Mouse (Mus musculus): ENCODE data around the gene Jag1. TPM values are rescaled to one million over a fixed set of nuclear protein-coding genes. Genes with fewer than 3 reads are reported as not detected.

Jag1 gene
- polyA plus RNA-seq, 1 experiment from 2014 or later: 16.3 TPM

GRCm38 (mm10) chr2:137114248-137115096 is 2.0 kb downstream of the Jag1 start:
- Histone ChIP-seq H3K27me3 (peaks cover 15% of the 10 kb centered on the region), H3K4me3 (peak overlapping the region; percentile 69), H3K9me3 (no peaks in the 10 kb centered on the region), H3K4me2 (peak overlapping the region; percentile 95), H3K27ac (peak overlapping the region; percentile 84), H3K36me3 (no peaks in the 10 kb centered on the region), H3K9ac (peak overlapping the region; percentile 86), H3K4me1 (replicated peaks) (peaks cover 73% of the 10 kb centered on the region)
- ATAC-seq (ENCODE audit: low FRiP score): peak; percentile 32
- 2% methylated on average over 51 of the region's 51 CpGs for WGBS

GRCm38 (mm10) chr2:137113288-137114061 is 3.0 kb downstream of the Jag1 start:
- Histone ChIP-seq H3K4me3 (peak overlapping the region; percentile 69), H3K9ac (peak overlapping the region; percentile 86), H3K9me3 (no peaks in the 10 kb centered on the region), H3K4me1 (replicated peaks) (peaks cover 82% of the 10 kb centered on the region), H3K27me3 (peaks cover 9% of the 10 kb centered on the region), H3K36me3 (no peaks in the 10 kb centered on the region), H3K27ac (0 out of 2 replicates have a peak overlapping the region, but pooled peaks have one; percentile 84), H3K4me2 (peak overlapping the region; percentile 95)
- no peak for ATAC-seq (ENCODE audit: low FRiP score)
- 8% methylated on average over 10 of the region's 12 CpGs for WGBS

GRCm38 (mm10) chr2:137110214-137110898 is 6.1 kb downstream of the Jag1 start:
- H3K9ac ChIP-seq: no peak overlapping the region
- H3K9me3 ChIP-seq: no peaks in the 10 kb centered on the region
- peak overlapping the region; percentile 43 for H3K4me2 ChIP-seq
- no peak for ATAC-seq (ENCODE audit: low FRiP score)
- 13% methylated on average over 4 of the region's 4 CpGs for WGBS
- H3K4me1 ChIP-seq (replicated peaks): peaks cover 82% of the 10 kb centered on the region
- H3K27me3 ChIP-seq: 0 out of 2 replicates have a peak, but pooled peaks cover 13% of the 10 kb centered on the region
- peaks cover under 1% of the 10 kb centered on the region; the same call in 1 of the 2 replicates for H3K36me3 ChIP-seq
- 0 out of 2 replicates have a peak overlapping the region, but pooled peaks have one; percentile 24 for H3K27ac ChIP-seq
- H3K4me3 ChIP-seq: no peak overlapping the region

- H3K9me3 ChIP-seq: no peaks in the 10 kb centered on the region
- peaks cover 7% of the 10 kb centered on the region for H3K36me3 ChIP-seq
- H3K4me1 ChIP-seq (replicated peaks): peaks cover 75% of the 10 kb centered on the region
- H3K27ac ChIP-seq: 0 out of 2 replicates have a peak overlapping the region, but pooled peaks have one; percentile 24
- peak overlapping the region; percentile 43 for H3K4me2 ChIP-seq
- H3K9ac ChIP-seq: no peak overlapping the region
- H3K27me3 ChIP-seq: 0 out of 2 replicates have a peak, but pooled peaks cover 13% of the 10 kb centered on the region
- peak; percentile 55 for ATAC-seq (ENCODE audit: low FRiP score)
- no peak overlapping the region for H3K4me3 ChIP-seq
- WGBS: 19% methylated on average over 15 of the region's 15 CpGs
These were observed 6.9 kb downstream of the Jag1 start for GRCm38 (mm10) chr2:137109321-137110213.

GRCm38 (mm10) chr2:137107946-137108345 is 8.5 kb downstream of the Jag1 start:
- Histone ChIP-seq H3K36me3 (peaks cover 8% of the 10 kb centered on the region), H3K4me3 (no peak overlapping the region), H3K9me3 (no peaks in the 10 kb centered on the region), H3K27me3 (0 out of 2 replicates have a peak, but pooled peaks cover 10% of the 10 kb centered on the region), H3K9ac (no peak overlapping the region), H3K4me2 (no peak overlapping the region), H3K4me1 (replicated peaks) (peaks cover 61% of the 10 kb centered on the region), H3K27ac (no peak overlapping the region)
- 65% methylated on average over 8 of the region's 8 CpGs for WGBS
- no peak for ATAC-seq (ENCODE audit: low FRiP score)

GRCm38 (mm10) chr2:137107203-137107602 is 9.2 kb downstream of the Jag1 start:
- Histone ChIP-seq H3K36me3 (peaks cover 8% of the 10 kb centered on the region), H3K4me3 (no peak overlapping the region), H3K9me3 (no peaks in the 10 kb centered on the region), H3K9ac (no peak overlapping the region), H3K27ac (no peak overlapping the region), H3K27me3 (0 out of 2 replicates have a peak, but pooled peaks cover 10% of the 10 kb centered on the region), H3K4me1 (replicated peaks) (peaks cover 53% of the 10 kb centered on the region), H3K4me2 (no peak overlapping the region)
- no peak for ATAC-seq (ENCODE audit: low FRiP score)
- 45% methylated on average over 4 of the region's 4 CpGs for WGBS

GRCm38 (mm10) chr2:137101074-137101473 is 15.4 kb downstream of the Jag1 start:
- ATAC-seq (ENCODE audit: low FRiP score): peak; percentile 69
- no peaks in the 10 kb centered on the region for H3K9me3 ChIP-seq
- peaks cover 12% of the 10 kb centered on the region for H3K36me3 ChIP-seq
- peaks cover 43% of the 10 kb centered on the region for H3K4me1 ChIP-seq (replicated peaks)
- no peaks in the 10 kb centered on the region for H3K27me3 ChIP-seq
- WGBS: 23% methylated on average over 5 of the region's 5 CpGs
- H3K4me3 ChIP-seq: no peak overlapping the region
- no peak overlapping the region for H3K9ac ChIP-seq
- no peak overlapping the region for H3K4me2 ChIP-seq
- peak overlapping the region; percentile 35; the same call in 1 of the 2 replicates for H3K27ac ChIP-seq

GRCm38 (mm10) chr2:137099211-137099734 is 17.2 kb downstream of the Jag1 start:
- WGBS: 16% methylated on average over 6 of the region's 6 CpGs

GRCm38 (mm10) chr2:137098269-137099035 is 18.0 kb downstream of the Jag1 start:
- H3K4me3 ChIP-seq: no peak overlapping the region
- 0 out of 2 replicates have a peak, but pooled peaks cover 3% of the 10 kb centered on the region for H3K27me3 ChIP-seq
- peaks cover 3% of the 10 kb centered on the region; the same call in 1 of the 2 replicates for H3K36me3 ChIP-seq
- H3K9ac ChIP-seq: no peak overlapping the region; the same call in 1 of the 2 replicates
- H3K4me1 ChIP-seq (replicated peaks): peaks cover 57% of the 10 kb centered on the region
- H3K27ac ChIP-seq: no peak overlapping the region
- no peaks in the 10 kb centered on the region for H3K9me3 ChIP-seq
- ATAC-seq (ENCODE audit: low FRiP score): no peak
- H3K4me2 ChIP-seq: no peak overlapping the region
- WGBS: 19% methylated on average over 11 of the region's 11 CpGs

More at GRCm38 (mm10) chr2:137099211-137099734, 17.2 kb downstream of the Jag1 start:
- H3K27me3 ChIP-seq: 0 out of 2 replicates have a peak, but pooled peaks cover 2% of the 10 kb centered on the region
- peaks cover 3% of the 10 kb centered on the region; the same call in 1 of the 2 replicates for H3K36me3 ChIP-seq
- H3K4me3 ChIP-seq: no peak overlapping the region
- H3K27ac ChIP-seq: no peak overlapping the region
- no peak for ATAC-seq (ENCODE audit: low FRiP score)
- no peak overlapping the region for H3K9ac ChIP-seq
- H3K4me2 ChIP-seq: no peak overlapping the region
- no peaks in the 10 kb centered on the region for H3K9me3 ChIP-seq
- peaks cover 53% of the 10 kb centered on the region for H3K4me1 ChIP-seq (replicated peaks)

- peaks cover 71% of the 10 kb centered on the region for H3K4me1 ChIP-seq (replicated peaks)
- no peak overlapping the region for H3K4me3 ChIP-seq
- WGBS: 1% methylated on average over 5 of the region's 5 CpGs
- H3K4me2 ChIP-seq: no peak overlapping the region
- no peak for ATAC-seq (ENCODE audit: low FRiP score)
- H3K9me3 ChIP-seq: no peaks in the 10 kb centered on the region
- H3K36me3 ChIP-seq: peaks cover 3% of the 10 kb centered on the region; the same call in 1 of the 2 replicates
- no peak overlapping the region for H3K9ac ChIP-seq
- H3K27ac ChIP-seq: no peak overlapping the region
- 0 out of 2 replicates have a peak, but pooled peaks cover 3% of the 10 kb centered on the region for H3K27me3 ChIP-seq
These were observed 19.4 kb downstream of the Jag1 start for GRCm38 (mm10) chr2:137096981-137097460.
